Mouse (Mus musculus) spleen, adult 18-20 months (tissue): Measurements from ENCODE around the gene Vmn1r205.
"Not testable (repeated sequence)": the region's sequence is repeated elsewhere in the genome, so short reads cannot be mapped to it uniquely, and the experiment has no call there.

ENCODE experiments used
- DNase-seq, 2 experiments: peaks; one replicate each; pipeline ENCODE4 v3.0.0; 2022; ENCODE audit warnings: mixed read lengths in 2 of 2

The Vmn1r205 gene

GRCm38 (mm10) chr13:22592900-22593299, at the start of gene Vmn1r205:
TSS of gene Vmn1r205 (minus strand) at chr13:22593000.
- DNase-seq: no peak

GRCm38 (mm10) chr13:22624151-22624550, 31.4 kb upstream of the Vmn1r205 start, which contains the start of gene Vmn1r206:
TSS of gene Vmn1r206 (minus strand) at chr13:22624251.
- not testable (repeated sequence) for DNase-seq

- DNase-seq: not testable (repeated sequence)
Observed at GRCm38 (mm10) chr13:22583336-22583735, 9.5 kb downstream of the Vmn1r205 start.

- DNase-seq: not testable (repeated sequence)
Observed at GRCm38 (mm10) chr13:22574911-22575310, 17.9 kb downstream of the Vmn1r205 start.

GRCm38 (mm10) chr13:22552898-22553297, 39.9 kb downstream of the Vmn1r205 start, which contains the start of gene Vmn1r204:
TSS of gene Vmn1r204 (plus strand) at chr13:22553198.
- DNase-seq: not testable (repeated sequence)
